Mouse (Mus musculus) spleen, postnatal 14 days (tissue): Measurements from ENCODE around the gene Mlf2.
"Not testable (repeated sequence)": the region's sequence is repeated elsewhere in the genome, so short reads cannot be mapped to it uniquely, and the experiment has no call there.

ENCODE experiments used
- DNase-seq, 2 experiments: peaks; one replicate each; pipeline ENCODE4 v3.0.0; 2021 to 2022; ENCODE audit warnings: low spot score in 2 of 2

Mlf2 gene

DNA sequence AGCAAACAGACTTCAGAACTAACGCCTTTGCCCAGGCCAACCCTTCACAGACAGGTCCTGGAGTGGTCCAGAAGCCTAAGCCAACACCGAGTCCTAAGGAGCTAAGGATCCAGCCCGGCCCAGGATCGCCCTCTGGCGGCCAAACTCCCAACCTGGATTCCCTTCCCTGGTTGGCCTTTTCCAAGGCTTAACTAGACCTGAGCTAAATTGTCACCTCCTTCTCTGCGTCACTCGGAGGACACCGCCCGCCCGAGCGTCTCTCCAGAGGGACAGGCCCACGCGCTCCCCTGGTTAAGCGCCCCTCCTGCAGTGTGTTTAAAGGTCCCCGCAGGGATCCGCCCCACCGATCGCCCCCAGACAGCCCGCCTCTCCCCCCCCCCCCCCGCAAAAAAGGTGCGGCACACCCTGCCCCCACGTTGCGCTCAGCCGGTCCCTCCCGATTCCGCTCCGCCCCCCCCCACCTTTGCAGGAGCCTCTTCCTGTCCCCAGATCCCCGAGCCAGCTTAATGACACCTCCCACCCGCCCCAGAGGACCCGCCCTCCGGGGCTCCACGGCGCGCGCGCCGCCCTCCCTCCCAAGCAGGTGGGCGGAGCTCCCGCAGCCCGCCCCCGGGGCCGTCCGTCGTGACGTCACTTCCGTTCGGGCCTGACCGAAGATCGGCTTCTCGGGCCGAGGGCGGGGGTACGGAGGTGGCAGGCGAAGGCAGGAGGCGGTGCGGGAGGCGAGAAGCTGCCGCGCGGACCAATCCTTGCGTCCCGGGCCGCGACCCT is at the start of gene Mlf2:
Gene Mlf2 (plus strand): TSS at position 633 of the 771 bp plus-strand sequence.
- DNase-seq: peak; percentile 97 to 99

DNA sequence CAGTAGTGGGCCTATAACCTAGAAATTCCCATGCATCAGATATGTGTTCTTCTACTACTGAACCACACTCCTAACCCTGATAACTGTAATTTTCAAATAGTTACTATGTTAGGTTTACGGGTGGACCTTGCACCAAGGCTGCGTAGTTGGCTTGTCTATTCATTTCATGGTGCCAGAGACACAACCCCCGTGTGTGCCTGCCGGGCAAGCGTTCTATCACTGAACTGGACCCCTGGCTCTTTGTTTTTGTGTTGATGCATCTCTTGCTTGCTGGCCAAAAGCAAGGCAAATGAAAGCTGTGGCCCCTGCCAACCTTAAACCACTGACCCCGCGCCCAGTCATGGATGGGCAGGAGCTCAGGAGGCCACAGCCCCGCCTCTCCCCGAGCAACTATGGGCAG is 49.4 kb upstream of the Mlf2 start:
- DNase-seq: no peak

DNA sequence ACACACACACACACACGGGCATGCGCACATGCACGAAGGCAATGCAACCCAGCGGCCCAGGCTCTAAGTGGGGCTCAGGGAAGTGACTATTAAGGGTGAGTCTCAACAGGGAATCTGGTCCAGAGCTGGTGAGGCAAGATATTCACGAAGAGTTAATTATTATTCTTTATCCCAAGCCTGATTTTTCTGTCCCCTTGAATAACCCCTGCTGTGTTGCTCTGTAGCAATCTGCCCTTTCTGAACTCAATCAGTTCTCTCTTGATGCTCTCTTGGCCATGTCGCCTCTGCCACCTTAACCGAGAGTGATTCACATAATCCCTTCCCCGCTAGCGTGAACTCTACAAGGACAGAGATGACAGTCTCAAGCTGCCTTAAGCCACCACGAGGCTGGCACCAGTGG is 47.8 kb upstream of the Mlf2 start:
- DNase-seq: no peak

GRCm38 (mm10) chr6:124884714-124885500 is 46.3 kb upstream of the Mlf2 start:
- DNase-seq: no peak

- DNase-seq: no peak
Measured at GRCm38 (mm10) chr6:124885956-124886381, 45.2 kb upstream of the Mlf2 start.

GRCm38 (mm10) chr6:124887986-124888385 is 43.2 kb upstream of the Mlf2 start, which contains the start of gene Cd4:
Cd4 (minus strand) TSS chr6:124888221.
- no peak for DNase-seq

DNA sequence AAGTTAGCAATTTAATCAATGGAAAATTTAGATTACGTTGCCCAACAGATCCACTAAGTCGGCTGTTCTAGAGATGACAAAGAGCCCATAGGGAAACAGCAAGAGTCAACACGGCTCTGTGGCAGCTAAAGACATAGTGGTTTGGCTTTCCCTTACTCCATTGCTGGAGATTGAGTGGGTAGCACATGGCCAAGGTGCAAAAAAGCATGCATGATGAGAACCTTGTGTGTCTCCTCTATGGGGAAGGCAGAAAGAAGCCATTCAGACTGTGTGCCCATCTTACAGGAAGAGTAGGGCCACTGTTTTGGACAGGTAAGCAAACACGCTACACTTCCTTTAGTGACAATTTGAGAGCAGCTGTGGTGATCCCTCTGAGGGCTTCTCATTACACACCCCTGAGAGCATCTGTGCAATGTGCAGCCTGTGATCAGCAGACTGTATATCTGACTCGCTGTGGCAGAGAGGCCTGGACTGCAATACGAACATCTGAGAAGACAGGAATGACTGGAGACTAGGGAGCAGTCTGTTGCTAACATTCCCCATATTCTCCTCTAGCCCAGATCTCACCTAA is 42.5 kb upstream of the Mlf2 start:
- no peak for DNase-seq

GRCm38 (mm10) chr6:124890997-124891396 is 40.2 kb upstream of the Mlf2 start:
- no peak for DNase-seq

DNA sequence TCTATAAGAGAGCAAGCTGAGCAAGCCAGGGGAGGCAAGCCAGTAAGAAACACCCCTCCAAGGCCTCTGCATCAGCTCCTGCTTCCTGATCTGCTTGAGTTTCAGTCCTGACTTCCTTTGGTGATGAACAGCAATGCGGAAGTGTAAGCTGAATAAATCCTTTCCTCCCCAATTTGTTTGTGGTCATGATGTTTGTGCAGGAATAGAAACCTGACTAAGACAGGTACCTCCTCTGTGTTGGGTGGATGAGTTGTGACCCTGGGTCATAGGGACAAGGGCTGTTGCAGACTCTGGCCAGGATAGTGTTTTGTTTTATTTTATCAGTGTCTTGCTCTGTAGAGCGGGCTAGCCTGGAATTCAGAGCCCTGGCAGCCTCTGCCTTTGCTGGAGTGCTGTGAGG is 37.1 kb upstream of the Mlf2 start:
- DNase-seq: not testable (repeated sequence)

DNA sequence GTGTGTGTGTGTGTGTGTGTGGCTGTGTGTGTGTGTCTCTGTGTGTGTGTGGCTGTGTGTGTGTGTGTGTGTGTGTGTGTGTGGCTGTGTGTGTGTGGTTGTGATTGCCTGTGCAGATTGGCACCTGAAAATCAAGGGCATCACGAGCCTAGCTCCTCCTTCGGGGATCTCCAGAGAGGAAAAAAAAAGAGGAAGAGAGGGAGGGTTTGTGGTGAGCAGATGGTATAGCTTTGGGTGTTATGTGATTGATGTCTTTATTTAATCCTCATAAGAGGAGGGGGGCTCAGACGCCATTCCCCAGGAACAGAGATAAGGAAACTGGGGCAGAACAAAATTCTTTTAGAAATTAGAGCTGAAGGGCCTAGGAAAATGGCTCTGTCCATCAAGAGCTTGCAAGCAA is 32.8 kb upstream of the Mlf2 start:
- DNase-seq: no peak

- no peak for DNase-seq
Measured at GRCm38 (mm10) chr6:124900056-124900800, 31.0 kb upstream of the Mlf2 start.

GRCm38 (mm10) chr6:124900801-124901480 is 30.2 kb upstream of the Mlf2 start:
- no peak for DNase-seq

DNA sequence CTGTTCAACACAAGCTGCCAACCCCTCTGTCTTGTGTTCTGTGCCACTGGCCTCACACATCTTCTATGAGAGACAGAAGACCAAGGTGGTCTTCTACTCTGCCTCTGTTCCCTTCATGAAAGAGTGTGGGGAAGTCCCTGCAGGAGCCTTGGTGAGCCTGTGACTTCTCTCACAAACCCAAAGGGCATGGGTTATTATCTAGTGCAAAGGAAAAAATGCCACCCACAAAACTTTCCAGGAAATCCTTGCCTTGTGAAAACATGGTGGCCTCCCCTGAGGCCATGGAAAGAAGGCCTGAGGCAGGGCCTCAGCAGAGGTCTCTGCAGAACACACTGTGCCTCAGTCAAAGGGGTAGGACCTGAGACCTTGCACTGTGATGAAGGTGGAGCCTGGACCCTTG is 29.3 kb upstream of the Mlf2 start:
- no peak for DNase-seq

DNA sequence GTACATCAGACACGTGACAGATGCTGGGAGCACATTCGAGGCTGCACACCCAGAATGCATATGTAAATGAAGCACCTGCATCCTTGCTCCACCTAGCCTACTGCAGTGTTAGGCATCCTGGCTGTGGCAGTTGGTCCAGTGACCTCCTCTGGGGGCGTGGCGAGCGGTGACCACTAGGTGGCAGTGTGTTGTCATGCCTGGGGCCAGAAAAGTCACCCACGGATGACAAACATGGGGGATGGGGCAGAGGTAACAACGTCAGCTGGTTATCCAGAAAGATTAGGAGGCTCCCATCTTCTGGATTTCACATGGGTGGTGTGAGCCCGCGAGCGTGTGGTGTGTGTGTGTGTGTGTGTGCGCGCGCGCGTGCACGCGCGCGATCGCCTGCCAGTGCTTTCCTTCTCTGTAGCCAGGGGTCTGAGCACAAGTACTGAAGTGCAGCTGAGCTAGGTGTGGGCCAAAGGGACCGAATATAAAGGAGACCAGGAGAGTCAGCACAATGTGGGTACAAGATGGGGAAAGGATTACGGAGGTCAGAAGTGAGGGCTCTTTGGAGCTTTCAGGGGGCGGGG is 27.5 kb upstream of the Mlf2 start:
- peak; percentile 90 to 96 for DNase-seq

GRCm38 (mm10) chr6:124904161-124904981 is 26.8 kb upstream of the Mlf2 start:
- no peak for DNase-seq

- DNase-seq: no peak
Measured at GRCm38 (mm10) chr6:124904991-124905860, 26.0 kb upstream of the Mlf2 start.

DNA sequence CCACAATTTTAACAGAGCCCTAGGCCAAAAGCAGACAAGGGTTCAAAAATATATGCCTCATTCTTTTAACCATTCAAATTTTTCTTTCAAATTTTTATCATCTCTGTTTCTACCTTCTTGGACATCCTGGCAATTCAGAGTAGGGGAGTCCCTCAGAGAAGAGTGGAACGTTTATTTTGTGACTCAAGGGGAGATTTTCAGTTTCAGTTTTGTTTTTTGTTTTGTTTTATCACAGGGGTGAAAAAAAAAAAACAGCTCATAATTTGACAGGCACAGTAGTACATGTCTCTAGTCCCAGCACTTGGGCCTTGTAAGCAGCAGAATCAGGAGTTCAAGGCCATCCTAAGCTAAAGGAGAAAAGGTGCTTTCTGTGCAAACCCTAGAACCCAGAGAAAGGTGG is 23.4 kb upstream of the Mlf2 start:
- no peak for DNase-seq

DNA sequence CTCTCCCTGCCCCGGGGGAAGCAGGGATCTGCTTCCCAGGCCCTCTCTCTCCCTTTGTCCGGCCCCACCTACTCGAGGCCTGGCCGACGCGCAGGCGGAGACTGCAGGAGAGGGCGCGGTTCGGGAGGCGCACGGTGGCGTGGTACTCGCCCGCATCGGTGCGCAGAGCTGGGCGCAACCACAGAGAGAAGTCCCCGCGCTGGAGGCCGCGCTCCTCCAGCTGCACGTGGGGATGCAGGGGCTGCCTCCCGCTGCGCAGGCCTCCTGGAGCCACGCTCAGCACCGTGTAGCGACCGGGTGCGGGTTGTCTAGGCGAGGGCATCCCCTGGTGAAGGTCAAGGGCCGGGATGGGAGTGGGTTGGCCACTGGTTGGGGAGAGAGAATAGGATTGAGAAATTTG is 21.2 kb upstream of the Mlf2 start:
- DNase-seq: no peak
